Mouse (Mus musculus) myocyte (in vitro differentiated cells): Measurements from ENCODE around the gene Slc31a1.

ENCODE experiments used
- CEBPB ChIP-seq: IDR thresholded peaks from 2 replicates; pipeline ENCODE4 v1.6.1; 2011; ENCODE audit warnings: mild to moderate bottlenecking, moderate library complexity; ENCODE audit not compliant: poor library complexity, insufficient read depth, severe bottlenecking
- MYOG ChIP-seq, 3 experiments: IDR thresholded peaks; one replicate each; pipeline ENCODE4 v1.6.1; 2011; ENCODE audit warnings: control low read depth in 2 of 3, low read depth in 2 of 3, mild to moderate bottlenecking in 2 of 3; ENCODE audit not compliant: insufficient read length in 2 of 3, control insufficient read depth in 1 of 3, insufficient read depth in 1 of 3
- POLR2A ChIP-seq: IDR thresholded peaks from one replicate; pipeline ENCODE4 v1.6.1; 2011; ENCODE audit warnings: low read depth, mild to moderate bottlenecking, control low read depth, moderate library complexity; ENCODE audit not compliant: insufficient read length
- POLR2AphosphoS2 ChIP-seq: IDR thresholded peaks from one replicate; pipeline ENCODE4 v1.6.1; 2011; ENCODE audit warnings: low read depth, control low read depth; ENCODE audit not compliant: insufficient read length
- TCF12 ChIP-seq: IDR thresholded peaks from one replicate; pipeline ENCODE4 v1.6.1; 2011; ENCODE audit warnings: mild to moderate bottlenecking, control low read depth; ENCODE audit not compliant: poor library complexity, insufficient read depth, severe bottlenecking
- USF1 ChIP-seq: IDR thresholded peaks from one replicate; pipeline ENCODE4 v1.6.1; 2011; ENCODE audit warnings: low read depth, mild to moderate bottlenecking, control low read depth, moderate library complexity

DNA sequence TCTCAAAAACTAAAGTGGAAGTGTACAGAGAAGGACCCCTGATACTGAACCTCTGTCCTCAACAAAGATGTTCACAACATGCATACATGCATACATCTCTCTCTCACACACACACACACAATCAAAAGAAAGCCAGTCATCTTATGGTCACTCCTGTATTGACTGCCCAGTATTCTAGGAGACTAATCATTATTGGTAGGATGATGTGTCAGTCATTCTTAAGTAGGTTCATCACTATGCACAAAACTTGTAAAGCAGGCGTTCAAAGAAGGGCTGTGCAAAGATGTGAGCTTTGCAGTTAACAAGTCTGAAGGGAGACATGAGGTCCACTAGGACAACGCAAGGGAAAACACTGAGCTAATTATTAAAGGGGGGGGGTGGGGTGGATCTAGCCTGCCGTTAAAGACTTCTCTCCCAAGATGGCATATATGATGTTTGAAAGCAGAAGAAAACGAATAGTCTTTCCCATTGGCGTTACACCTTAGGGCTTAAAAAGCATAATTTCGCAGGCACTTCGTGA is 1.2 kb upstream of the Slc31a1 start:
- TF ChIP-seq USF1 (no peak), POLR2A (no peak), MYOG (IDR thresholded peaks at IDR 0.05; ENCODE audit: control insufficient read depth in 1 of 3, insufficient read depth in 1 of 3, insufficient read length in 2 of 3, low read depth in 2 of 3) (no peak), POLR2AphosphoS2 (no peak), CEBPB (no peak), TCF12 (no peak)
